Mouse (Mus musculus): ENCODE measurements around the gene Cdkn1b.

DNA sequence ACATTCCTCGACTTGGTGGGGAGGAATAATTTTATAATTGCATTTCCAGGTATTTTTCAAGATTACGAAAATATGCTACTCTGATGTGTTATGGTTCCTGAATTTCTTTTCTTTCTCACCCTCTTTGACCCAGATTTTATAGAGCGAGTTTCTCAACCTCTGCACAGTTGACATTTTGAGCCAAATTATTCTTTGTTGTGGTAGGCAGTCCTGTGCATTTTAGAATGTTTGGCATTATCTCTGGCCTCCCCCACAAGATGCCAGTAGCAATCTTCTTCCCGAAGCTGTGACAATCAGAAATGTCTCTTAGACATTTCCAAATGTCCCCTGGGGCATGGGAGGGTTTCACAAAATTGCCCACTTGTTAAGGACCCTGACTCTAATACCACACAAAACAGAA lies 3.5 kb downstream of the Cdkn1b start:
- TF ChIP-seq EP300 (optimal IDR thresholded peaks at IDR 0.05): no peak
- no peak for TF ChIP-seq CTCF (IDR thresholded peaks at IDR 0.05; ENCODE audit: low read depth)

Data from stomach, postnatal 0 days (tissue).